Mouse (Mus musculus): Measurements from ENCODE around the gene Naip2. TPM values are rescaled to one million over a fixed set of nuclear protein-coding genes. Genes with fewer than 3 reads are reported as not detected.

The Naip2 gene
- polyA plus RNA-seq, 1 experiment, result 0.79 TPM

DNA sequence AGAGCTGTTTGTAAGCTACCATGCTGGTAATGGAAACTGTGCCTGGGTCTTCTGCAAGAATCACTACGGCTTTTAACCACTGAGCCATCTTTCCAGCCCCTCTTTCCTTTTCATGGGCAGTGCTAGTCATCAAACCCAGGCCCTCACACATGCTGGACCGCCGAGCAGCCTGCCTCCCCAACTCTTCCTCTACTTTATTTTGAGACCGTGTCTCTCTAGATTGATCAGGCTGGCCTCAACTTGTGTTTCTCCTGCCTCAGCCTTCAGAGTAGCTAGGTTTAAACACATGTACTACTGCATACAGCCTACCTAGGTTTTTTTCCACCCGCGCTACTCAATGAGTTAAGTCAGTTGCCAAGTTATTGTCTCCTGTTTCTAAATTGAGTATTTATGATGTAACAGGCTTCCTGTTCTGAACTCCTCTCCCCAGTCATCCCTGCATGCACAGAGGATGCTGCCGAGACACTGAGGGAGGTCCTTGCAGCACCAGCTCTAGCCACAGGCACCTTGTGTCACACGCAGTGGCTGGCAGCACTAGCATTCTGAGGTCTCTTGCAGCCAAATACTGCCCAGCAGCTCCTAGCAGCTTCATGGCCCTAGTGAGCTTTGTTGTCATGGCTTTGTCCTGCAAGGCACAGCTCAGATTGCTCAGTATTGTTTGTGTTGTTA is 60.1 kb downstream of the Naip2 start:
- H3K4me3 ChIP-seq (ENCODE audit: insufficient read depth, low read depth, low read length), result no peak overlapping the region
- no peak overlapping the region for H3K27ac ChIP-seq (replicated peaks; ENCODE audit: low read depth, low read length)
- H3K4me1 ChIP-seq (ENCODE audit: control insufficient read depth, insufficient read depth, insufficient read length, low read length), result no peaks in the 10 kb centered on the region

DNA sequence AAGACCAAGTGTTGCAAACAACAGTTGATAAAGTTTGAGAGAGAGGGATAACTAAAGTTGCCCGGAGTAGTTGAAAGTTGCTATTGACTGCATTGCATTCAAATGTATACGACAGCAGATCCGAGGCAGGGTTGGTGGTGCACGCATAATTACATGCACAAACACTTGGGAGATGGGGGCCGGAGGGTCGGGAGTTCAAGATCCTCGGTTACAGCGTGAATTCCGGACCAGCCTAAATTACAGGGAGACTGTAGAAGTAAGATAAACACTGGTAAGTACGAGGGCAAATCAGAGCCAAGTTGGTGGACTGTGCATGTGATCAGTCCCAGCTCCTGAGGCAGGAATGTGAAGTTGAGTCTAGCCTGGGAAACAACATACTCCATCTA is 76.6 kb downstream of the Naip2 start:
- peak overlapping the region; percentile 90 for H3K4me3 ChIP-seq (ENCODE audit: insufficient read depth, low read depth, low read length)
- H3K4me1 ChIP-seq (ENCODE audit: control insufficient read depth, insufficient read depth, insufficient read length, low read length), result peaks cover 2% of the 10 kb centered on the region; the same call in 1 of the 2 replicates
- no peak overlapping the region for H3K27ac ChIP-seq (replicated peaks; ENCODE audit: low read depth, low read length)

DNA sequence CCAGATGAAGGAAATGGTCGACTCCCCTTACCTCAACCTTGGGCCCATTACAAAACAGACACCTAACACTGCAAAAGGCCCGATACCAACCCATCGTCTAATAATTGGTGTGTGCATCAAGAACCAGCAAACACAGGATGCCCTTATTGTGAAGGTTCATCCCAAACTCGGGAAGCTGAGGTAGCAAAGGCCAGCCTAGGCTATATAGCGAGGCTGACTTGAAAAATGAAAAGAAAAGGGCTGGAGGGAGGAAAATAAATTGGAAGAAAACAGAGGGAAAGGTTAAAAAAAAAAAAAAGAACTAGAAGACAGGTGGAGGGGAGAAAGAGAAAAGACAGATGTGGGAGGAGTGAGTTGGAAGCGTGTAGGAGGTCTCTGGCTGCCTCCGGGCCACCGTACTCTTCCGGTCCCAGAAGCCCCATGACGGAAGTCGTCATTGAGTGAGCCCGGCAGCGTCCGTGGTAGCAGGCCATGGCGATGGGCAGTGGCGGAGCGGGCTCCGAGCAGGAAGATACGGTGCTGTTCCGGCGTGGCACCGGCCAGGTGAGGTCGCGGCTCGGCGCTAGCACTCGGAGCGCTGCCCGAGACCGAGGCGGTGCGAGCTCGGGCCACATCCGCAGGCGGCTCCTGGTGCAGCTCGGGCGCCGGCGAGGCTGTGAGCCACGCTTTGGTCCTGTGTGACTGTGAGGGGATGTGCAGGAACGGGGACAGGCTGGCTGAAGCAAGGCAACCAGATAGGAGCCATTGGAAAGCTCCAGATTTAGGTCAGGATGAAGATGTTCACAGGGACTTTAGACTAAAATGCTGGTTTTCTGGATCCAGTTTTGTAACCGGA is 77.3 kb downstream of the Naip2 start, which contains the start of gene Smn1:
Smn1 (plus strand) TSS at position 430 of the 835 bp plus-strand sequence.
- H3K27ac ChIP-seq (replicated peaks; ENCODE audit: low read depth, low read length), result no peak within 1 kb of the TSS
- peaks cover 2% of the 10 kb centered on the region; the same call in 1 of the 2 replicates for H3K4me1 ChIP-seq (ENCODE audit: control insufficient read depth, insufficient read depth, insufficient read length, low read length)
- peak within 1 kb of the TSS; percentile 90 for H3K4me3 ChIP-seq (ENCODE audit: insufficient read depth, low read depth, low read length)

GRCm38 (mm10) chr13:100123970-100124369 is 77.9 kb downstream of the Naip2 start:
- no peak overlapping the region for H3K27ac ChIP-seq (replicated peaks; ENCODE audit: low read depth, low read length)
- H3K4me3 ChIP-seq (ENCODE audit: insufficient read depth, low read depth, low read length), result no peak overlapping the region
- H3K4me1 ChIP-seq (ENCODE audit: control insufficient read depth, insufficient read depth, insufficient read length, low read length), result peaks cover 2% of the 10 kb centered on the region; the same call in 1 of the 2 replicates

GRCm38 (mm10) chr13:100112218-100112972 is 89.5 kb downstream of the Naip2 start:
- Histone ChIP-seq H3K4me3 (ENCODE audit: insufficient read depth, low read depth, low read length) (no peak overlapping the region), H3K4me1 (ENCODE audit: control insufficient read depth, insufficient read depth, insufficient read length, low read length) (no peaks in the 10 kb centered on the region), H3K27ac (replicated peaks; ENCODE audit: low read depth, low read length) (no peak overlapping the region)

GRCm38 (mm10) chr13:100107652-100108472 is 94.0 kb downstream of the Naip2 start, which contains the start of gene Serf1:
Gene Serf1, plus strand, starts transcription at chr13:100108012.
- no peaks in the 10 kb centered on the region; the same call in none of the 2 replicates for H3K4me1 ChIP-seq (ENCODE audit: control insufficient read depth, insufficient read depth, insufficient read length, low read length)
- peak within 1 kb of the TSS; percentile 91 for H3K4me3 ChIP-seq (ENCODE audit: insufficient read depth, low read depth, low read length)
- H3K27ac ChIP-seq (replicated peaks; ENCODE audit: low read depth, low read length), result no peak within 1 kb of the TSS

DNA sequence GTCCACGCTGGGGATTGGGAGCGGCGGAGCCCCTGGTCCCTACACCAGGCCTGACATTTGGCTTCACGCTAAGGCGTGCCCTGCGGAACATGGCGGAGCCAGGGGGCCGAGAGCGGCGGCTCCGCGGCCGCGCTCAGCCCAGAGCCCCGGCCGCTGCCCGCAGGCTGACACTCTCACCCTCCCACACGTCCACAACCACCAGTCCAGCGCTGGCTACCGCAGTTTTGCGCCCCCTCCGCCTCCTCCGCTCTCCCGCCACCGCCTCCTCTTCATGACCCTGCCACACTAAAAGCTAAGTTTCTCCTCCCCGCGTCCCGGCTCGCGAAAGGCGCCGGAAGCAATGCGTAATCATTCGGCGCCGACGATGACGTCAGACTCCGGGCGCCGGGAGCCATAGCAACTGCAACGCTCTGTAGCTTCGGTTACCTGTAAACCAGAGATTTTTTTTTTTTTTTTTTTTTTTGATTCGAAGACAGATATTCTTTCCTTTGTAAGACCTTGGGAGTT is 98.1 kb downstream of the Naip2 start, which contains the start of gene Bdp1:
Bdp1 (minus strand) TSS at position 323 of the 507 bp plus-strand sequence.
- Histone ChIP-seq H3K27ac (replicated peaks; ENCODE audit: low read depth, low read length) (peak within 1 kb of the TSS; percentile 77), H3K4me1 (ENCODE audit: control insufficient read depth, insufficient read depth, insufficient read length, low read length) (peaks cover 6% of the 10 kb centered on the region), H3K4me3 (ENCODE audit: insufficient read depth, low read depth, low read length) (peak within 1 kb of the TSS; percentile 75)

DNA sequence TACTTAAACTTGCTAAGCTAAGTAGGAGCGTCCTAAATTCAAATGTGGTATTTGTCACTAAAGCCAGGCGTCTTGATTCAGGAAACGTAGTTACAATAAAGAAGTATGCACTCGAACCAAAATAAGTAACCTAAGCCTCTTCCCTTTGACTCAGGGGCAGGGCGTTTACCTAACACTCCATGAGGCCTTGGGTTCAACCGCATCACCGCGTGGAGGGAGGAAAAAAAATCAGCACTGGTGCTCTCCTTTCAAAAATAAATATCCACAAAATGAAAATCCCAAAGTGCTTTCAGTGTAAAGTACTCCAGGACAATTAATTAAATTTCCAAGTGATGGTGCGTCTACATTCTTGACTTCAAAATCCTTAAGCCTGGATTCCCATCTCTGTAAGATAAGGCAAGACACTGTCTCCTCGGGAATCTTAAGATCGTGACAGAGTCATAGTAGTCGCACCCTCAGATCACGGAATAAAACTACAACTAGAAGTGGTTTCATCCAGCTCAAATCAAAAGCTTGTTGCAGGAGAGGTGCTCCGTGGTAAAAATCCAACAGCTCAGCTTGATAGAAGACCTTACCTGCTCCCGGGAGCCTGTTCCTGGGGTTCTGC is 98.7 kb downstream of the Naip2 start:
- Histone ChIP-seq H3K4me1 (ENCODE audit: control insufficient read depth, insufficient read depth, insufficient read length, low read length) (peaks cover 6% of the 10 kb centered on the region), H3K4me3 (ENCODE audit: insufficient read depth, low read depth, low read length) (peak overlapping the region; percentile 75), H3K27ac (replicated peaks; ENCODE audit: low read depth, low read length) (peak overlapping the region; percentile 77)

DNA sequence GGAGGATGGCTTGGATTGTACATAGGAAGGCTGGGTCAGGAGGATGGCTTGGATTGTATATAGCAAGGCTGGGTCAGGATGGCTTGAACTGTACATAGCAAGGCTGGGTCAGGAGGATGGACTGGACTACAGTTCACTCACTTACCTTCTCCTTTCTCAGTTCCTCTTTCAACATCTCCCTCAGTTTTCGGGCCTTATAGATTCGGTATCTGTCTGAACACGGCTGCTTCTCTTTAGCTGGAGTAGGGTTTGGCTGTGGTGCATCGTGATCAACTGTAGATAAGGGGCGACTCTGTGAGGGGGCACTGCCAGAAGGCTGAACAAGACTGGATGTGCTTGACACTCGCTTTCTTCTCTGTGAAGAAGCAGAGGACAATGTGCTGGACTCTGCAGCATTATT is 103.1 kb downstream of the Naip2 start:
- Histone ChIP-seq H3K27ac (replicated peaks; ENCODE audit: low read depth, low read length) (no peak overlapping the region), H3K4me1 (ENCODE audit: control insufficient read depth, insufficient read depth, insufficient read length, low read length) (peaks cover 6% of the 10 kb centered on the region)

More for the DNA sequence above, 103.1 kb downstream of the Naip2 start:
- no peak overlapping the region for H3K4me3 ChIP-seq (ENCODE audit: insufficient read depth, low read depth, low read length)

Other genes starting within 250 kb of the Naip2 start
- 128 and 167 TPM in 2 replicates for gene Mccc2, start 186.5 kb downstream of the Naip2 start, polyA plus RNA-seq (2012; ENCODE audit: insufficient read depth, insufficient read length, missing spikeins)
- gene Bdp1, start 98.0 kb downstream of the Naip2 start, polyA plus RNA-seq (2012; ENCODE audit: insufficient read depth, insufficient read length, missing spikeins), result 6.8 and 8.4 TPM in 2 replicates
- 33.3 and 44.2 TPM in 2 replicates for gene Serf1, start 94.1 kb downstream of the Naip2 start, polyA plus RNA-seq (2012; ENCODE audit: insufficient read depth, insufficient read length, missing spikeins)
- 9.5 and 14.6 TPM in 2 replicates for gene Smn1, start 77.2 kb downstream of the Naip2 start, polyA plus RNA-seq (2012; ENCODE audit: insufficient read depth, insufficient read length, missing spikeins)
- 0.33 TPM in 1 of 2 replicates, not detected in the other for gene Naip5, start 44.2 kb upstream of the Naip2 start, polyA plus RNA-seq (2012; ENCODE audit: insufficient read depth, insufficient read length, missing spikeins)
- 0.36 TPM in 1 of 2 replicates, not detected in the other for gene Naip6, start 115.6 kb upstream of the Naip2 start, polyA plus RNA-seq (2012; ENCODE audit: insufficient read depth, insufficient read length, missing spikeins)